Mouse (Mus musculus) urinary bladder, postnatal 4 days (tissue): Measurements from ENCODE around the gene Vmn1r174.
"Not testable (repeated sequence)": the region's sequence is repeated elsewhere in the genome, so short reads cannot be mapped to it uniquely, and the experiment has no call there.

ENCODE experiments used
- DNase-seq, 2 experiments: peaks; one replicate each; pipeline ENCODE4 v3.0.0; 2021 to 2022; ENCODE audit warnings: low spot score in 2 of 2

The Vmn1r174 gene

DNA sequence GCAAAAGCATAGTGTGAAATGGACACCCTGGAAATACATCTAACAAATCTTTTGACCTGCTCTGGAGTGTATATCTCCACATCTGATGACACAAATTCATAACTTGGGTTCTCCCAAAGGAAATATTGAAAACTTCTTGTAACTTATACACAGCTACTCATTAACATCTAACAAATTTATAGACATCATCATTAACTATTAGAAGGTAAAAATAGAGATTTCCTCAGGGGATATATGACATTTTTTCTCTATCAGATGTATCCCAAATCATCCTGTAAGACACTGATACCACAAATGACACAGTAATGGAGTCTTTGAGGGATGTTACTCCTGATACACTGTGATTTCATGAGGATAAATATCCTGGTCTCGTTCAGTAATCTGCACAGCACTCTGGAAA, at the start of gene Vmn1r174:
Vmn1r174 (plus strand) TSS at position 301 of the 400 bp plus-strand sequence.
- DNase-seq: not testable (repeated sequence)

DNA sequence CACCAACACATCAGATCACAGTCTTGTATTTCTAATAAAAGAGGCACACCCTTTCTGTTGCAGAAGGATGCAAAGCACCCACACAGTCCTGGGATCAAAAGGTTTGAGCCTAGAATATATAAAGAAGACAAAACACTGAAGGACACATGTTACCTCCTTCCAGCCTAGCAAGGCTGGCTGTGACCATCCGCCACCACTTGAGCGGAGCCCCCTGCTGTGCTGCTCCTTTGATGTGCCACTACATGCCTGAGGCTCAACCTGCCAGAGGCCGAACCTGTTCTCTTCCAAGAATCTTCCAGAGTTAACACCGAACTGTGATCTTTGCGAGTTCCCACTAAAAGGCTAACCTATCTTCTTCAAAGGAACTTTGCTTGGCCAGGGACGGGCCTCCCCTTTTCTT, 32.5 kb downstream of the Vmn1r174 start:
- no peak for DNase-seq

DNA sequence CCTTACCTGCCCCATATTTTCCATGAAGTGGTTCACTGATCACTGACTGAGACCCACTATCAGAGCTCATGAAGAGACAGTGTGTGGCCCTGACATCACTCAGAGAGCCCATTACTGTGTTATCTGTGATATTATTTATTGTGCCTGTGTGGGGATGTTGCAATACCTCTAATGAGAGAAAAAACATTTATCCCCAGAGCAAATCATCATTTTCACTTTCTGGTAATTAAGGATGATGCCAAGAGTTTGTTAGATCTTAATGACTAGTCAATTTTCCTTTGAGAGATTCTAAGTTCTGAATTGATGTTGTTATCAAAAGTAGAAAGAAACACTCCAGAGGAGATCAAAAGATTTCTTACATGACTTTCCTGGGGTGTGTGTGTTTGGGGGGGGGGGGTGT, 58.5 kb downstream of the Vmn1r174 start, which contains the start of gene Vmn1r175:
Vmn1r175 (minus strand) TSS at position 101 of the 400 bp plus-strand sequence.
- not testable (repeated sequence) for DNase-seq
